Mouse (Mus musculus) cerebellum, postnatal 4 days (tissue): ENCODE results near the gene Bcl2a1d.
A peak's percentile ranks its signal among the peaks of the same experiment; 100 is the strongest.
"Not testable (repeated sequence)": the region's sequence is repeated elsewhere in the genome, so short reads cannot be mapped to it uniquely, and the experiment has no call there.

Source experiments
- DNase-seq, 2 experiments: peaks; one replicate each; pipeline ENCODE4 v3.0.0; 2022; ENCODE audit warnings: low spot score in 2 of 2, mixed read lengths in 1 of 2

The Bcl2a1d gene

GRCm38 (mm10) chr9:88731728-88732127 is at the start of gene Bcl2a1d:
Gene Bcl2a1d (minus strand): TSS chr9:88731914.
- not testable (repeated sequence) for DNase-seq

GRCm38 (mm10) chr9:88770239-88770638 is 38.5 kb upstream of the Bcl2a1d start:
- not testable (repeated sequence) for DNase-seq

- not testable (repeated sequence) for DNase-seq
Observed at GRCm38 (mm10) chr9:88769470-88769869, 37.8 kb upstream of the Bcl2a1d start.

DNA sequence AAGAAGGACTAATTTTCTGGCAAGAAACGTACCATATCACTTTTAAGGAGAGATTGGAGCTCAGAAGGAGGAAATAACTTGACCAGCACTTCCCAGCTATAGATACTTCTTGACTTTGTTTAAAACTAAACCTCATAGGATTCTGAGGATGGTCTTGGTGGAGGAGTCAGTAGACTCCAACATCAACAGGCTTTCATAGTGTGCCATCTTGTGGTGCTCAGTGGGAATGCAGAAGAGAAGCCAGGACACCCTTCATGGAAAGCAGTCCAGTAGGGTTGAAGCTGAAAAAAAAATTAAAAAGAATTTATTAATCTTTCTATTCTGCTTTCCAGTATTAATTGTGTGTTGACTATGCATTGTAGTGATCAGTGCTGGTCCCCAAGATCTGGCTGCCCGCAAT is 15.0 kb upstream of the Bcl2a1d start:
- DNase-seq, result peak in 1 of 2 experiments; percentile 11

- not testable (repeated sequence) for DNase-seq
Observed at GRCm38 (mm10) chr9:88746046-88746445, 14.3 kb upstream of the Bcl2a1d start.

DNA sequence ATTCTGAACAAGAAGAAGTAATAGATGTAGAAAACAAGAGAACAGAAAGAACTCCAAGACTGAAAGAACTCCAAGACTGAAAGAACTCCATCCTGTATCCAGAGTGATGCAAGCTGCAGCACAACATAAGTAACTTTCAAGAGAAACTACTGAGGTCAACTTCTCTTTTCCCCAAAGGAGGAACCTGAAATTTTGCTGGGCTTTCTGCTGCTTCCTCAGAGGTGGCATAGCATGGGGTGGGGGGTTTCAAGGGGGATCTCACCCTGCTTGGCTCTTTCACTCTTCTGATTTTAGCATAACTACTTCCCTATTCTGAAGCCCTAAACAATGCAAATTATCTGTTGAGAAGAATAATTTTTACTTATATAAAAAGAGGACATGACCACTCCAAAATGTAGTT is 3.6 kb upstream of the Bcl2a1d start:
- DNase-seq, result not testable (repeated sequence)

GRCm38 (mm10) chr9:88733182-88733581 is 1.5 kb upstream of the Bcl2a1d start:
- not testable (repeated sequence) for DNase-seq

DNA sequence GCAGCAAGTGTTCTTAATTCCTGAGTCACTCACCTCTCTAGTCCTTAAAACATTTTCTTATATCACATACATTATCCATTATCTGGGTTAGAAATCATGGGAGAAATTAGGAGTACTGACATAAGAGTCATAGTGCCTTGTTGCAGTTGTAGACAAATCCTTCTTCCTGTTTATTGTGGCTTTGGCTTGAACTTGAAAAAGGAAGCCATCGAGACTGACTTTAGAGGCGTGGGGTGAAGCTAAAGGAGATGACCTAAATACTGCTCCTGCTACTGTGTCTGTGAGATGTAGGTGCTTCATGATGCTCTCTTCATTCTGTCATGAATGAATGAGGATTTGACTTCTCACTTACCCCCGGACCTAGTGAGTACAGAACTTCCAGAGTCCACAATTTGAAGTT is 620 bp upstream of the Bcl2a1d start:
- DNase-seq, result not testable (repeated sequence)

- not testable (repeated sequence) for DNase-seq
Observed at GRCm38 (mm10) chr9:88728311-88728710, 3.4 kb downstream of the Bcl2a1d start.

DNA sequence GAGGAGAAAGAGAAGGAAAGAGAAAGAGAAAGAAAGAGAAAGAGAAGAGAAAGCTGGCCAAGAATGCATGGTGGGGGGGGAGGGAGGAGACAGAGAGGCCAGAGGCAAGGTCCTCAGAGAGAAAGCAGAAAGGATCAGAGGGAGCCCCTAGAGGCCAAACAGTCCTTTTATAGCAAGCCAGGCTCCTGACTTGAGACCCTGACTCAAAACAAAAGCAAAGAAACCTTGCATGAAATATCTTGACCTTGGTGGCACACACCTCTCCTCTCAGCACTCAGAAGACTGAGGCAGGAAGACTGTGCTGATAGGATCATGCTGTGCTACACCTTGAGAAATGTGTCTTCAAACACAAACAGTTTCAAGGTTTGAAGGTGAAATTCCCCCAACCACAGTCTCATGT is 10.1 kb downstream of the Bcl2a1d start:
- DNase-seq, result not testable (repeated sequence)

DNA sequence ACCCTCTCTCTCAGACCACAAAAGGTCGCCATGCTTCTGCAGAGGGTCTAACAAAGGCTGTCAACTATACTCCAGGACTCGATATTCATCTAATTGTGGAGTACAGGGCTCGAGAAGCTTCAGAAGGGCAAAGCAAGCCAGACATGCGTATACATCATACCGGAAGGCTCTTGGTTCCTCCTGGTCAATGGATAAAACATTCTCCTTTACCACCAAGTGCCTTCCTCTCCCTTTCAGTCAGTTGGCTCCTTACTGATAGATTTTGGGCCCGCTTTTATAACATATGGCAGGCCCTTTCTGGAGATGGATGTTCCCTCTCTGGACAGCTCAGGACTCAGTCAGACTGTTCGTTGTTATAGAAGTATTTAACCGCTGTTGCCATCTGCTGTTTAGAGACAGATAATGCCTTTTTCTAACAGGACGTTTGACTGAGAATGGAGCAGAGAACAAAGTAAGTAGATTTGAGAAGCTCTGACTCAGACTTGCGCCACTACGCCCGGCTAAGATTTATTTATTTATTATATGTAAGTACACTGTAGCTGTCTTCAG is 11.7 kb downstream of the Bcl2a1d start, which contains the start of gene Mthfsl:
Mthfsl (minus strand) TSS at position 308 of the 549 bp plus-strand sequence.
- peak in 1 of 2 experiments; percentile 30 for DNase-seq

DNA sequence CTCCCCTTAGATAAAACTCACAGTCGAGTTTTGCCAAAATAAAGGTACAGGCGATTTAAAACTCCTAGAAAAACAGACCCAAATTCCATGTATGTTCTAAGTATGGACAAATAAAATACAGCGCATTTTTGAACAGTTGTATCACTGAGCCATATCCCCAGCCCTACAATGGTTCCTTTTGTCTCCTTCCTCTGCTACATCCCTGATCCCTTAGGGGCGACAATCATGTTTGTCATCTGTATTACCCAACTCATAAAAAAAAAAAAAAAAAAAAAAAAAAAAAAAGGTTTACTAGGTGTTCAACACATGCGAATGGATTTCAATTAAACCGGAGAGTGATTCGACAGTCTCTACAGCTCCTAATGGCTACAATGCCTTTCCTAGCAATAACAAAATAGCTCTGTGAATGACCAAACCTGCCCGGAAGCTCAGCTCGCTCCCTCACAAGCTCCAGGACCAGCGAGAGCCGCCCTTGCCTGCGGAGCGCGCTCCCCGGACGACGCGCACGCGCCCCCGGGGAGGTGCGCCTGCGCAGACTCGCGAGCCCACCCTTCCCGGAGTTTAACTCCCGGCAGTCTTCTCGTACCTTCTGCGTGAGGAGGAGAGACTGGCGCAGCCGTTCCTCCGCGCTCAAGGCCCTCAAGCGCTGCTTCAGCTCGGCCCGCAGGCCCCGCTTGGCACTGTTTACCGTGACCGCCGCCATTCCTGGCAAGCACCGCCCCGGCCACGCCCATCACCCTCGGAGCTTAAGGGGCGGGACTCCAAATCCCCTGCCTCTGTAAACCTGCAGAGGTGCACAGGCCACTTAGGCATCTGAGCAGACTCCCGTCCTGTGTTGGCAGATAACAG is 12.4 kb downstream of the Bcl2a1d start:
- DNase-seq, result not testable (repeated sequence)

GRCm38 (mm10) chr9:88718593-88718992 is 13.1 kb downstream of the Bcl2a1d start:
- DNase-seq, result not testable (repeated sequence)

- peak in 1 of 2 experiments; percentile 66 for DNase-seq
Observed at GRCm38 (mm10) chr9:88718140-88718539, 13.6 kb downstream of the Bcl2a1d start.

- not testable (repeated sequence) for DNase-seq
Observed at GRCm38 (mm10) chr9:88714515-88714914, 17.2 kb downstream of the Bcl2a1d start.

- DNase-seq, result not testable (repeated sequence)
Observed at GRCm38 (mm10) chr9:88712164-88712749, 19.5 kb downstream of the Bcl2a1d start.

GRCm38 (mm10) chr9:88710910-88711438 is 20.7 kb downstream of the Bcl2a1d start:
- not testable (repeated sequence) for DNase-seq

DNA sequence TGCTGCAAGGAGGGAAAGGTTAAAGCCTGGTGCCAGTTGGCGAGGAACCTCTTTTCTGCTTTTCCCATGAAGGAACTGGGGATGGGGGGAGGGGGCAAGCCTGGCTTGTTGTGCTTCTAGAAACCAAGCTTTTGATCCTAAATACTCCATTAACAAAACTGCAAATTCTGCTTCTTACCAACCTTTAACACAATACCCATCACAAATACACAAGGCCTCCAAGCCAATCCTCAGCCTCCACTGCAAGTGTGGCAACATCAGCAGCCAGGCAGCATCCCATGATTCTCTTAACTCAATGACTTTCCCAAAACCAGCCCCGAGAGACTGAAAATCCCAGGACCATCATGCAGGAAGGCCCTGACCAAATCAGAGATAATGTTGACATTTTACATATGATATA is 21.3 kb downstream of the Bcl2a1d start:
- not testable (repeated sequence) for DNase-seq

- DNase-seq, result not testable (repeated sequence)
Observed at GRCm38 (mm10) chr9:88709794-88710193, 21.9 kb downstream of the Bcl2a1d start.

DNA sequence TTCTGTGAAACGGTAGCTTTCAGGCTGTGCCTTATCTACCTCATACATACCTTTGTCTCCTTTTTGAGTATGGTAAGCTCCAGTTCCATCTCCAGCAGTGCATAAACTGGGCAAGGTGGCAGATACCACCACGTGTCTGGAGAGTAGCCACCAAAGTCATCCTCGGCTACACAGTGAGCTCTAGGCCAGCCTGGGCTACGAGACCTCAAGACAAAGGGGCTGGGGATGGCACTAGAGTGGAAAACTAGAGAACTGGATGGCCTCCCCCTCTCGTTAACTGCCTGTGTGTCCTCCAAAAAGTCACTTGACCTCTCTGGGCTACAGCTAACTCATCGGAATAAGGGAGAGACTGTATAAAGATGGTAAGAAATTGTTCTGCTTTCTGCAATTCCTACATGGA is 22.4 kb downstream of the Bcl2a1d start:
- DNase-seq, result no peak

GRCm38 (mm10) chr9:88706700-88707099 is 25.0 kb downstream of the Bcl2a1d start:
- DNase-seq, result no peak

DNA sequence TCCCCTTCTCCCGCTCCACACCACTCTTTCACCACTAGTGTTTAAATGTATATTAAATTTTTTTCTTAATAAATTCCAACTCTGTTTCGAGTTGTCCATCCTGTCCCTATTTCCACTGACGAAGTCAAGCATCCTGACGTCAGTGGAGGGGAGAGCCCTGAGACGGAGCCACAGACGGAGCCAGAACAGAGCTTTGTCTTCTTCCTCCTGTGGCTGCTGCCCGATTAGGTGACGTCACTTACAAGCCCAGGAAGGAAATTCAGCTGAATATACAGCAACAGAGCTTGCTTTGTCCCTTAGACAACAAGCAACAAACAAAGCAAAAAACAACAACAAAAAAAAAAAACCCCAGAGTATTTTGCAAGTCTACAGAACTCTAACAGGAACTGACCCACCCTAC is 26.6 kb downstream of the Bcl2a1d start:
- DNase-seq, result not testable (repeated sequence)
